8 mouse cellular contexts compared by ENCODE assay signal in the genomic region with DNA sequence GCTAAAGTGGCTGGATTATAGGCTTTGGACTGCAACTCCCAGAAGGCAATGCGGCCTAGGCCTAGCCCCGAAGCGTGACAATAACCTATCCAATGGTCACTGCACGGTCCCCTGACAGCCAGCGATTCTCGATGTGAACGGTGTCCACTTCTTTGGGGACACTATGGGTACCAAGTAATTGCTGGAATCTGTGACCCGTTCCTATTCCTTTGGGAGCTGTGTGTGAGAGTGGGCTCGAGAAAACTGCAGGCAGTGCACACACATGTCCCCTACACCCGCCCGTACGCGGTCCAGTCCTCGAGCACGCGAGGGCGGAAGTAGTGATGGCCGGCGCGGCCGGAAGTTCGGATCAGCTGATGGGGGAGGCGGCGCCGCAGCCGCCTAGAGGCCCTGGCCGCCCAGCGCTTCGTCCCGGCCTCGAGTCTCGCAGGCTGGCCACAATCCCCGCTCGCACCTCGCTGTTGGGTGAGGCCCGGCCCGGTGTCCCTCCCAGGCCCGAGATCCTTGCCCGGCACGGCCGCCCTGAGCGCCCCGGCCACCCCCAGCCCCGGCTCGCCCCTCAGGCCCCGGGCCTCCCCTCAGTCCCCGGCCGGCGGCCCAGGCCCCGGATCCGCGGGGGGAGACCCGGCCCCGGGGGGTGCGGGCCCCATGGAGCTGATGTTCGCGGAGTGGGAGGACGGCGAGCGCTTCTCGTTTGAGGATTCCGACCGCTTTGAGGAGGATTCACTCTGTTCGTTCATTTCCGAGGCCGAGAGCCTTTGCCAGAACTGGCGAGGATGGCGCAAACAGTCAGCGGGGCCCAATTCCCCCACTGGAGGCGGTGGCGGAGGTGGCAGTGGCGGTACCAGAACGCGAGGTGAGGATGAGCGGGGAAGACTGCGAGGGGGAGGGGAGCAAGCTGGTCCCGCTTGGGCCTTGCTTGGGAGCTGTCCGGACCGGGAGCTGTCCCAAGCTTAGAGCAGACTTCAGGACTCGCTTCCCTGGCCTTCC. TPM values are rescaled to one million over a fixed set of nuclear protein-coding genes. Genes with fewer than 3 reads are reported as not detected.
DNase-seq lines count a peak whose midpoint lies in the region; ATAC-seq lines count a peak whose summit lies in the region.

TSS of gene Zswim8 (plus strand) at position 352 of the 990 bp plus-strand sequence.

- no peaks in the 10 kb centered on the region for H3K9me3 ChIP-seq in megakaryocyte, embryonic 14.5 days

- H3K4me3 ChIP-seq in megakaryocyte, embryonic 14.5 days (replicated peaks): peak within 1 kb of the TSS; percentile 97

- peak; percentile 75 for DNase-seq in ZHBTc4 (ENCODE audit: low read depth, low spot score)
- peak; percentile 74 to 81 for DNase-seq in gastrocnemius, adult 8-10 months (ENCODE audit: low spot score in 2 of 2)
- peak; percentile 89 for DNase-seq in hindlimb bud, embryonic 11.5 days (ENCODE audit: extremely low spot score, low read depth, low spot score)
- peak; percentile 85 to 91 for DNase-seq in left cerebral cortex, adult 8-10 months (ENCODE audit: low spot score in 2 of 2)
- DNase-seq in right cerebral cortex, postnatal 10 days (ENCODE audit: low spot score in 2 of 2): peak; percentile 93 to 94
- DNase-seq in urinary bladder, postnatal 25 days (ENCODE audit: low spot score): peak; percentile 81

- peak; percentile 76 for ATAC-seq in common myeloid progenitor, adult 5-6 weeks (replicated peaks; ENCODE audit: low read depth, poor library complexity, severe bottlenecking)

- peaks cover 43% of the 10 kb centered on the region for H3K4me1 ChIP-seq in megakaryocyte, embryonic 14.5 days

- H3K27me3 ChIP-seq in megakaryocyte, embryonic 14.5 days (replicated peaks): no peaks in the 10 kb centered on the region

- peaks cover 47% of the 10 kb centered on the region for H3K36me3 ChIP-seq in megakaryocyte, embryonic 14.5 days (replicated peaks; ENCODE audit: low read length)

RNA-seq across cellular contexts. Expression of gene Zswim8, which starts in this region (rescaled TPM):
- 7.9 and 17.6 TPM in 2 replicates for total RNA-seq in common myeloid progenitor, adult 5-6 weeks (2017)
- total RNA-seq in gastrocnemius, adult 8-10 months (2022): 10 to 100 TPM; 24.2 to 32.0 (median 26.4) TPM
- total RNA-seq in left cerebral cortex, adult 8-10 months (2022): 100 to 1,000 TPM; 149 to 168 (median 158) TPM
- 73.4 and 150 TPM in 2 replicates for polyA plus RNA-seq in megakaryocyte, embryonic 14.5 days (2012; ENCODE audit: insufficient read depth, low replicate concordance)

Comparison
In these comparisons a context has a peak if more than half of its experiments do, and no peak if none do; other contexts are left out.
1. Peak in every context shown above with its lines: DNase-seq, ATAC-seq and H3K4me3 ChIP-seq.